Comparison of ENCODE assay signal across 8 mouse cellular contexts in the genomic region with DNA sequence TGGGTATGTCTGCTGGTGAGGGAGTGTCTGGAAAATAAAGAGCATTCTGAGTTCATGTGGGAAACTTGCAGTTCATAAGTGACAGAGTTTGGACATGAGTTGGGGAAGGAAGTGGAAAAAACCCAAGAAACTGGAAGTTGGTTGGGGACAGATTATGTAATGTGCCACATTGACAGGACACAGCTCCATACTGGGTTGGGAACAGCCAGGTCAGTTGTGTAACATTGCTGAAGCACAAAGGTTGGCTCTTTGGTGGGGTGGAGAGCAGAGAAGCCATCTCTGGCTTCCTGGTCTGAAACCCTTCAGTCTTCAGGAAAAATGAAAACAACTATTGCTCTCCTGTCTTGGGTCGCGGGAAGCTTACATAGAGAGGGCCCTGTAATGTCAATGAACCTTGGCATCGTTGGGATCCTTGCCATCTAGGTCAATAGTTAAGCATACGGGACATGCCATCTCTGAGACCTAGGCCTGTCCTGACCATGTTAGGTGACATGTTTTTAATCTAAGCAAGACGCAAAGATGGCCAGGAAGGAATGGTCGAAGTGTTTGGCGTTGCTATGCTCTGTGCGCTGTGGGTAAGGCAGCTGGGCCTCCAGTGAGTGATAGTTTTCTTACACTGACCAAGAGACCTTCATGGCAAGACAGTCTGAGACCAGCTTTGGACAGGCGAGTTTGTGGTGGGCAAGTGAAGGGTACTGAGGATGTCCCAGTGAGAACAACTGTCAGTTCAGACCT. TPM values are rescaled to one million over a fixed set of nuclear protein-coding genes. Genes with fewer than 3 reads are reported as not detected.
A peak's percentile ranks its signal among the peaks of the same experiment; 100 is the strongest.
DNase-seq lines count a peak whose midpoint lies in the region; ATAC-seq lines count a peak whose summit lies in the region.

No protein-coding gene starts in this region.

- no peaks in the 10 kb centered on the region for H3K36me3 ChIP-seq in midbrain, embryonic 10.5 days
- no peaks in the 10 kb centered on the region for H3K36me3 ChIP-seq in midbrain, embryonic 14.5 days (ENCODE audit: control insufficient read depth, insufficient read depth, low read length)
- H3K36me3 ChIP-seq in liver, embryonic 12.5 days = peaks cover 4% of the 10 kb centered on the region; the same call in 1 of the 2 replicates
- H3K36me3 ChIP-seq in stomach, embryonic 16.5 days (ENCODE audit: control insufficient read depth, insufficient read depth, low read length) = no peaks in the 10 kb centered on the region

- peaks cover 51% of the 10 kb centered on the region for H3K27me3 ChIP-seq in midbrain, embryonic 10.5 days (ENCODE audit: low read depth, poor library complexity, severe bottlenecking)
- peaks cover 24% of the 10 kb centered on the region for H3K27me3 ChIP-seq in midbrain, embryonic 14.5 days (ENCODE audit: control insufficient read depth, insufficient read depth, low read length)
- peaks cover 55% of the 10 kb centered on the region for H3K27me3 ChIP-seq in liver, embryonic 12.5 days (replicated peaks)
- H3K27me3 ChIP-seq in stomach, embryonic 16.5 days (ENCODE audit: control insufficient read depth, insufficient read depth, low read length) = no peaks in the 10 kb centered on the region

- peak; percentile 15 to 64 for DNase-seq in adrenal gland, adult (ENCODE audit: inconsistent age in 2 of 2, low spot score in 1 of 2)
- no peak for DNase-seq in adrenal gland, adult 18-20 months (ENCODE audit: low spot score in 2 of 2)
- DNase-seq in midbrain, embryonic 10.5 days (ENCODE audit: low spot score) = no peak
- no peak for DNase-seq in midbrain, embryonic 14.5 days
- no peak for DNase-seq in right cerebral cortex, adult 18-20 months
- DNase-seq in thymus, postnatal 25 days = no peak

- peak overlapping the region; percentile 60; the same call in 1 of the 2 replicates for H3K4me3 ChIP-seq in midbrain, embryonic 10.5 days
- H3K4me3 ChIP-seq in midbrain, embryonic 14.5 days (replicated peaks; ENCODE audit: low read depth, low read length) = no peak overlapping the region
- H3K4me3 ChIP-seq in liver, embryonic 12.5 days = no peak overlapping the region
- no peak overlapping the region; the same call in 1 of the 2 replicates for H3K4me3 ChIP-seq in stomach, embryonic 16.5 days (replicated peaks; ENCODE audit: low read length)

- no peak overlapping the region for H3K4me2 ChIP-seq in midbrain, embryonic 14.5 days (ENCODE audit: low read length)
- peak overlapping the region; percentile 75; the same call in 1 of the 2 replicates for H3K4me2 ChIP-seq in liver, embryonic 12.5 days
- peak overlapping the region; percentile 81 for H3K4me2 ChIP-seq in stomach, embryonic 16.5 days (ENCODE audit: low read depth, low read length)

- H3K9me3 ChIP-seq in midbrain, embryonic 10.5 days (replicated peaks) = no peaks in the 10 kb centered on the region
- no peaks in the 10 kb centered on the region for H3K9me3 ChIP-seq in midbrain, embryonic 14.5 days (ENCODE audit: control insufficient read depth, low read length)
- H3K9me3 ChIP-seq in liver, embryonic 12.5 days (replicated peaks) = no peaks in the 10 kb centered on the region
- no peaks in the 10 kb centered on the region for H3K9me3 ChIP-seq in stomach, embryonic 16.5 days (replicated peaks; ENCODE audit: control insufficient read depth, low read length)

- H3K9ac ChIP-seq in midbrain, embryonic 14.5 days (replicated peaks; ENCODE audit: low read length) = no peak overlapping the region
- no peak overlapping the region for H3K9ac ChIP-seq in liver, embryonic 12.5 days
- H3K9ac ChIP-seq in stomach, embryonic 16.5 days (ENCODE audit: low read length) = peak overlapping the region; percentile 94

- 88% methylated on average over 9 of the region's 9 CpGs for WGBS in midbrain, embryonic 10.5 days
- WGBS in midbrain, embryonic 14.5 days = 93% methylated on average over 9 of the region's 9 CpGs
- 77% methylated on average over 9 of the region's 9 CpGs for WGBS in liver, embryonic 12.5 days (ENCODE audit: insufficient replicate concordance)
- WGBS in stomach, embryonic 16.5 days = 86% methylated on average over 9 of the region's 9 CpGs

- no peak overlapping the region for H3K27ac ChIP-seq in midbrain, embryonic 10.5 days (replicated peaks)
- H3K27ac ChIP-seq in midbrain, embryonic 14.5 days (replicated peaks; ENCODE audit: low read depth, low read length) = no peak overlapping the region
- peak overlapping the region; percentile 59; the same call in 1 of the 2 replicates for H3K27ac ChIP-seq in liver, embryonic 12.5 days
- peak overlapping the region; percentile 93 for H3K27ac ChIP-seq in stomach, embryonic 16.5 days (ENCODE audit: low read length)

- ATAC-seq in midbrain, embryonic 14.5 days (ENCODE audit: low FRiP score, low TSS enrichment) = no peak
- ATAC-seq in liver, embryonic 12.5 days = no peak
- ATAC-seq in stomach, embryonic 16.5 days (ENCODE audit: insufficient read depth, low FRiP score) = no peak

- H3K4me1 ChIP-seq in midbrain, embryonic 10.5 days = peaks cover 22% of the 10 kb centered on the region
- no peaks in the 10 kb centered on the region for H3K4me1 ChIP-seq in midbrain, embryonic 14.5 days (ENCODE audit: control insufficient read depth, insufficient read depth, low read length)
- H3K4me1 ChIP-seq in liver, embryonic 12.5 days = peaks cover 42% of the 10 kb centered on the region
- H3K4me1 ChIP-seq in stomach, embryonic 16.5 days (ENCODE audit: control insufficient read depth, insufficient read depth, low read length) = peaks cover 34% of the 10 kb centered on the region

RNA-seq across cellular contexts. Expression of a gene that starts 0.8 kb away (rescaled TPM):
- total RNA-seq in adrenal gland, adult 18-20 months (2021) = 10 to 100 TPM; 33.9 to 41.1 TPM
- polyA plus RNA-seq in midbrain, embryonic 10.5 days (2016; fragmentation: Nextera tagmentation; extraction: Ambion mirVana) = 3.2 and 3.6 TPM in 2 replicates
- 1.5 and 1.8 TPM in 2 replicates for polyA plus RNA-seq in midbrain, embryonic 14.5 days (2014; fragmentation: Nextera tagmentation; extraction: Ambion mirVana)
- polyA plus RNA-seq in liver, embryonic 12.5 days (2016; fragmentation: Nextera tagmentation; extraction: Ambion mirVana) = 4.6 and 5.3 TPM in 2 replicates
- 8.7 and 8.9 TPM in 2 replicates for polyA plus RNA-seq in stomach, embryonic 16.5 days (2015; fragmentation: Nextera tagmentation; extraction: Ambion mirVana)

RNA-seq across cellular contexts. Expression of a gene that starts 17.3 kb away (rescaled TPM):
- 10 to 100 TPM; 44.6 to 55.1 TPM for total RNA-seq in adrenal gland, adult 18-20 months (2021)
- polyA plus RNA-seq in midbrain, embryonic 10.5 days (2016; fragmentation: Nextera tagmentation; extraction: Ambion mirVana) = 29.4 and 36.4 TPM in 2 replicates
- polyA plus RNA-seq in midbrain, embryonic 14.5 days (2014; fragmentation: Nextera tagmentation; extraction: Ambion mirVana) = 35.5 and 46.2 TPM in 2 replicates
- polyA plus RNA-seq in liver, embryonic 12.5 days (2016; fragmentation: Nextera tagmentation; extraction: Ambion mirVana) = 11.6 and 13.2 TPM in 2 replicates
- 23.8 and 24.5 TPM in 2 replicates for polyA plus RNA-seq in stomach, embryonic 16.5 days (2015; fragmentation: Nextera tagmentation; extraction: Ambion mirVana)

RNA-seq across cellular contexts. Expression of a gene that starts 17.6 kb away (rescaled TPM):
- 100 to 1,000 TPM in 1 of 2 experiments, 10 to 100 TPM in 1; 81.8 to 108 TPM for total RNA-seq in adrenal gland, adult 18-20 months (2021)
- polyA plus RNA-seq in midbrain, embryonic 10.5 days (2016; fragmentation: Nextera tagmentation; extraction: Ambion mirVana) = 15.7 and 17.7 TPM in 2 replicates
- 5.8 and 6.0 TPM in 2 replicates for polyA plus RNA-seq in midbrain, embryonic 14.5 days (2014; fragmentation: Nextera tagmentation; extraction: Ambion mirVana)
- polyA plus RNA-seq in liver, embryonic 12.5 days (2016; fragmentation: Nextera tagmentation; extraction: Ambion mirVana) = 14.7 and 14.9 TPM in 2 replicates
- polyA plus RNA-seq in stomach, embryonic 16.5 days (2015; fragmentation: Nextera tagmentation; extraction: Ambion mirVana) = 52.4 and 63.5 TPM in 2 replicates

RNA-seq across cellular contexts. Expression of a gene that starts 55.6 kb away (rescaled TPM):
- total RNA-seq in adrenal gland, adult 18-20 months (2021) = 1 to 10 TPM; 3.4 to 5.9 TPM
- polyA plus RNA-seq in midbrain, embryonic 10.5 days (2016; fragmentation: Nextera tagmentation; extraction: Ambion mirVana) = 0.06 TPM in 2 replicates
- polyA plus RNA-seq in midbrain, embryonic 14.5 days (2014; fragmentation: Nextera tagmentation; extraction: Ambion mirVana) = 0.68 and 0.82 TPM in 2 replicates
- polyA plus RNA-seq in liver, embryonic 12.5 days (2016; fragmentation: Nextera tagmentation; extraction: Ambion mirVana) = 1.6 and 2.2 TPM in 2 replicates
- 6.7 and 6.9 TPM in 2 replicates for polyA plus RNA-seq in stomach, embryonic 16.5 days (2015; fragmentation: Nextera tagmentation; extraction: Ambion mirVana)

RNA-seq across cellular contexts. Expression of a gene that starts 56.2 kb away (rescaled TPM):
- 10 to 100 TPM; 70.0 to 95.0 TPM for total RNA-seq in adrenal gland, adult 18-20 months (2021)
- 23.3 and 26.7 TPM in 2 replicates for polyA plus RNA-seq in midbrain, embryonic 10.5 days (2016; fragmentation: Nextera tagmentation; extraction: Ambion mirVana)
- 33.1 and 40.8 TPM in 2 replicates for polyA plus RNA-seq in midbrain, embryonic 14.5 days (2014; fragmentation: Nextera tagmentation; extraction: Ambion mirVana)
- 17.3 and 18.7 TPM in 2 replicates for polyA plus RNA-seq in liver, embryonic 12.5 days (2016; fragmentation: Nextera tagmentation; extraction: Ambion mirVana)
- polyA plus RNA-seq in stomach, embryonic 16.5 days (2015; fragmentation: Nextera tagmentation; extraction: Ambion mirVana) = 6.8 and 7.0 TPM in 2 replicates

Comparison
In these comparisons a context has a peak if more than half of its experiments do, and no peak if none do; other contexts are left out.
1. DNase-seq: peak in adrenal gland, adult (2 of 2); none in adrenal gland, adult 18-20 months (0 of 2), midbrain, embryonic 10.5 days (single experiment), midbrain, embryonic 14.5 days (single experiment), right cerebral cortex, adult 18-20 months (single experiment) and thymus, postnatal 25 days (single experiment).
2. H3K27ac ChIP-seq: peak in liver, embryonic 12.5 days (single experiment) and stomach, embryonic 16.5 days (single experiment); none in midbrain, embryonic 10.5 days (single experiment) and midbrain, embryonic 14.5 days (single experiment).